Mouse (Mus musculus) adrenal gland, adult 8-10 months (tissue): ENCODE results near the gene Psme3. TPM values are rescaled to one million over a fixed set of nuclear protein-coding genes. Genes with fewer than 3 reads are reported as not detected.
A peak's percentile ranks its signal among the peaks of the same experiment; 100 is the strongest.
"Not testable (repeated sequence)": the region's sequence is repeated elsewhere in the genome, so short reads cannot be mapped to it uniquely, and the experiment has no call there.

ENCODE experiments used
- DNase-seq: peaks from one replicate; pipeline ENCODE4 v3.0.0; 2022
- total RNA-seq, 4 experiments: library from RNA; stranded (reverse); gene quantifications; 2 replicates each; pipeline ENCODE4 v1.2.4; 2022

Gene Psme3
- total RNA-seq, 4 experiments from 2014 or later = 120 to 143 (median 125) TPM

- DNase-seq = no peak
These were observed 1.4 kb upstream of the Psme3 start for GRCm38 (mm10) chr11:101314567-101314966.

DNA sequence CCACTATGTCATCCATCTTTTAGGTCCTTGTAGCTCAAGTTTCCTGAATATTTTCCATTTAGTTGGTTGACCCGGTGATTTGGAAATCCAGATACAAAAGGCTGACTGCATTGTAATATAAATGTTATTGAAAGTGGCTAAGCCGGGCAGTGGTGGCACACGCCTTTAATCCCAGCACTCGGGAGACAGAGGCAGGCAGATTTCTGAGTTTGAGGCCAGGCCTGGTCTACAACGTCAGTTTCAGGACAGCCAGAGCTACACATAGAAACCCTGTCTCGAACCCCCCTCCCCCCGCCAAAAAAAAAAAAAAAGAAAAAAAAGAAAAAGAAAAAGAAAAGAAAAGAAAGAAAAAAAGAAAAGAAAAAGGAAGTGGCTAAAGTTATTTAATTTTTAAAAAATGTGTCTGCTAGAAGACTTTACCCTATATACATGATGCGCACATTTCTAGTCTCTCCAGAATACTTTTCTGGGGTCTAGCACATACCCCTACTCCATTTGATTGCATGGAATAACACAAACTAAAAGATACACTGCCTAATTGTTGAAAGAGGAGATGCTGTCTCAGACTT is 847 bp upstream of the Psme3 start:
- DNase-seq = no peak

DNA sequence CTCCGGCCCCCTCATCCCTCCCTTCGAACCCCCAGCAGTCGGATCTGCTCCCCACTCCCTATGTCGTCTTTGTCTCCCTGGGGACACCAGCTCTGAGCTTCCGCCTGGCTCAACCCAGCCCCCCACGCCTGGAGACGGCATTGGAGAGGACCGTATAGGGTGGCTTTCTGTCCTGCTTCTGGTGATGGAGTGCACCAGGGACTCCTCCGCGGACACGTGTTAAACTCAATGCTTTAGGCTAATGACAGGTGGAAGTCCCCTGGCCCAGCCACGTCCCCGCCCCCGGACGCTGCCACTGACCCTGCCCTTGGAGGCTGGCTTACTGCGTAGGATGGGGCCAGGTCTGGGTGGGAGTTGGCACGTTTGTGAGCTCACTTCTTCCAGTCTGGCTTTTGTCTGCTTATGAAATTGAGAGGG is 496 bp downstream of the Psme3 start:
- DNase-seq = no peak

- DNase-seq = peak; percentile 46
These were observed 7.6 kb downstream of the Psme3 start for GRCm38 (mm10) chr11:101323609-101324008.

- DNase-seq = no peak
These were observed 8.8 kb downstream of the Psme3 start, which contains the start of gene Aoc2 for GRCm38 (mm10) chr11:101324763-101325162. TSS of gene Aoc2 (plus strand) at chr11:101325063.

- DNase-seq = not testable (repeated sequence)
These were observed 9.2 kb downstream of the Psme3 start for GRCm38 (mm10) chr11:101325201-101325600.

DNA sequence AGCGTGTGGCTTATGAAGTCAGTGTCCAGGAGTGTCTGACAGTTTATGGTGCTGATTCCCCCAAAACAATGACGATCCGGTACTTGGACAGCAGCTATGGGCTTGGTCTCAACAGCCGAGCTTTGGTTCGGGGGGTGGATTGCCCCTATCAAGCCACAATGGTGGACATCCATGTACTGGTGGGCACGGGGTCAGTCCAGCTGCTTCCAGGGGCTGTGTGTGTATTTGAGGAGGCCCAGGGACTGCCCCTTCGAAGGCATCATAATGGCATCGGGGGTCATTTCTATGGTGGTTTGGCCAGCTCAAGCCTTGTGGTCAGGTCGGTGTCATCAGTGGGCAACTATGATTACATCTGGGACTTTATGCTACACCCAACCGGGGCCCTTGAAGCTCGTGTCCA is 10.1 kb downstream of the Psme3 start:
- DNase-seq = no peak

DNA sequence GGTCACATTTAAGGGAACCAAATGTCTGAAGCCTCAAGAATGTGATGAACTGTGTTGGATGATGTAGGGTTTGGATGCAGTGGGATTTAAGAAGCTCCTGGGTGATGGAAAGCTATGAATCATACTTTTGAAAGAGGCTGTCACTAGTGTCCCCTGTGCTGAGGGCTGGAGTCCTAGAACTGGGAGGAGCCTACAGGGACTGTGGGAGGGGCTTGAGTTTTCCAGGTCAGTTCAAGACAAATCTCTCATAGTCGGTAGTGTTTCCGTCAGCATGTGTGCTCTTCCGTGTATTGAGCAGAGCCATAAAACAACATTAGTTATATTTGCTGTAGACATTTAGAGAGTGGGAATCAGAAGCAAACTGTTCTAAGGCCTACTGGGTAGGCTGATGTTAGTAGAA is 11.3 kb downstream of the Psme3 start:
- no peak for DNase-seq

DNA sequence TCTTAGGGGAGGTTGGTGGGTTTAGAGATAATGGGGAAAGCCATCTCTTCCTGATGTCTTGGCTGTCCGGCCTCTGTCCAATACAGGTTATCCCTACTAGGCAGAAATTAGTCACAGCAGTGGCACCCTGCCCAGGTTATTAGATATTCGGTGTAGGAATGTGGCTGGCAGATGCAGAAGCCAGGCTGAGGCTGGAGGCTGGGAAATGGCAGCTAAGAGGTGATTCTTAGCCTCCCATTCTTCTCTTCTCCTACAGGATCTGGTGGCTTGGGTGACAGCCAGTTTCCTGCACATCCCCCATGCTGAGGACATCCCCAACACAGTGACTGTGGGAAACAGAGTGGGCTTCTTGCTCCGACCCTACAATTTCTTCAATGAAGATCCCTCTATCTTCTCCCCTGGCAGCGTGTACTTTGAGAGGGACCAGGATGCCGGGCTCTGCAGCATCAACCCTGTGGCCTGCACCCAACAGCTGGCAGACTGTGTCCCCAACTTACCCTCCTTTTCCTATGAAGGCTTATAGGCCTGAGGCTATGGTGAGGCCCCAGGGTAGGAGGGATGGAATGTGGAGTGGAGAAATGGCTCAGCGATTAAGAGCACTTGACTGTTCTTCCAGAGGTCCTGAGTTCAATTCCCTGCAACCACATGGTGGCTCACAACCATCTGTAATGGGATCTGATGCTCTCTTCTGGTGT is 13.1 kb downstream of the Psme3 start:
- DNase-seq = no peak

DNA sequence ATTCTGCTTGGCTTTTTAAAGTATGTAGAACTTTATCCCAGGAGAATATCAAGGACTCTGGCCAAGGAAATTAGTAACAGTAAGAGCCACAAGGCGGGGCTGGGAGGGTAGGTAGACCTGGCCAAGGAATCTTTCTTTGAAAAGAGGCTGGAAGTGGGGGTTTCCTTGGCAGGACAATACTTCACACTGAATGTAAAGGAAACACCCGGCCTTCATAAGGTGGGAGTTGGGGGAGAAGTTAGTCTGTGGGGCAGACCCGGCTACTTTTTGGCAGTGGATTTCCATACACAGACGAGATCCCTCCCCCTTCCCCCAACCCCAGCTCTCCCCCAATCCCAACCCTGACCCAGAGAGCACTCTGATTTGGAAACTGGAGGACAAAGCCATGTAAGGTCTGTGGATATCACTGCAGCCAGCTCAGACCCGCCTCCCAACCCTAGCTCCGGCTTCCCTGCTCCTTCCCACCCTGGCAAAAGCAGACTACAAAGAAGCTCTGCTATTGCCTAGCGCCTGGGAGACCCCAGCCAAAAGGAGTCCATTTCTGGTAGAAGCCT is 14.4 kb downstream of the Psme3 start, which contains the start of gene Aoc3:
TSS of gene Aoc3 (plus strand) at position 235 of the 554 bp plus-strand sequence.
- DNase-seq = no peak

DNA sequence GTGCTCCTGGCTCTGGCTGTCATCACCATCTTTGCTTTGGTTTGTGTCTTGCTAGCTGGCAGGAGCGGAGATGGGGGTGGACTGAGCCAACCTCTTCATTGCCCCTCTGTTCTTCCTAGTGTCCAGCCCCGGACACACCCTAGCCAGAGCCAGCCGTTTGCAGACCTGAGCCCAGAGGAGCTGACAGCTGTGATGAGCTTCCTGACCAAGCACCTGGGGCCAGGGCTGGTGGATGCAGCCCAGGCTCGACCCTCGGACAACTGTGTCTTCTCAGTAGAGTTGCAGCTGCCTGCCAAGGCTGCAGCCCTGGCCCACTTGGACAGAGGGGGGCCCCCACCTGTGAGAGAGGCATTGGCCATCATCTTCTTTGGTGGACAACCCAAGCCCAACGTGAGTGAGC is 14.9 kb downstream of the Psme3 start:
- not testable (repeated sequence) for DNase-seq

GRCm38 (mm10) chr11:101332537-101332936 is 16.5 kb downstream of the Psme3 start:
- DNase-seq = no peak

DNA sequence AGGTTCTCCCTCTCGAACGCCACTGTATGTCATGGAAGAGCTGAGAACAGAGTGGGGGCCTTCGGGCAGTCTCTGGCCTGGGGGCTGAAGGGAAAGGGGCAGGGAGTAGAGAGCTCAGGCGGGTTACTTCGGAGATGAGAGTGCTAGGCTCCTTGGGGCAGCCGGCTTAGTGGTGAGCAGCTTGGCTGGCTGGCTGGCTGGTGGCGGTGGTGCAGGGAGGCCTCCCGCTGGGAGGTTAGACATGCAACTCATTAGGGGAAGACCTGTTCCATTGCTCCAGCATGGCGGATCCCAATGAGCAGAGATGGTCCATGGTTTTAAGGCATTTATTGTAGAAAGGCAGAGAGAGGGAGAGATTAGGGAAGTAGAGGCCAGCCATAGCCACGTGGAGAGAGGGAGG is 18.0 kb downstream of the Psme3 start:
- no peak for DNase-seq

DNA sequence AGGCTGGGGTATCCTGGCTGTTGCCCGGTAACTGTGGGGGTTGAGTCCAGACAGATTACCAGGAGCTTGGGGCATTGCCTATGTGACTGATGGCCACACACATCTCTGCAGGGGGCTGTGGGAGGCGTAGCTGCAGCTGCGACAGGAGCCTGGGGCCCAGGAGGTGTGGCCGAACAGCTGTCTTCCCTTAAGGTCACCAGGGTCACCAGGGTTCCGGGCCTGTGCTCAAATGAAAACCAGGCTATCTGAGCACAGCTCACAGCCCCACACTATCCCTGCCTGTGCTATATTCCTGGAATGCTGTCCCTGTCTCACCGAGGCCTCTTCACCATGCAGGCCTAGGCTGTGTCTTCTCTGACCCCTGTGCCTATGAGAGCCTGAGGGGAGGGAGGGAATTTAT is 18.5 kb downstream of the Psme3 start:
- no peak for DNase-seq

DNA sequence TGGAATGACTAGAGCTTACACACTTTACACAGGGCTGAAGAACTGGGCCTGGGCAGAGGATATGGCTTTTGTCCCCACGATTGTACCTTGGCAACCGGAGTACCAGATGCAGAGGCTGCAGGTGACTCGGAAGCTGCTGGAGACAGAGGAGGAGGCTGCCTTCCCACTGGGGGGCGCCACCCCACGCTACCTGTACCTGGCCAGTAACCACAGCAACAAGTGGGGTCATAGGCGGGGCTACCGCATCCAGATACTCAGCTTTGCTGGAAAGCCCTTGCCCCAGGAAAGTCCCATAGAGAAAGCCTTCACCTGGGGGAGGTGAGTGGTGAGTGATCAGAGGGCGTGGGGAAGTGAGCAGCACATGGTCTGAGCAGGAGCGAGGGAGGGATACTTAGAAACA is 19.7 kb downstream of the Psme3 start:
- no peak for DNase-seq

DNA sequence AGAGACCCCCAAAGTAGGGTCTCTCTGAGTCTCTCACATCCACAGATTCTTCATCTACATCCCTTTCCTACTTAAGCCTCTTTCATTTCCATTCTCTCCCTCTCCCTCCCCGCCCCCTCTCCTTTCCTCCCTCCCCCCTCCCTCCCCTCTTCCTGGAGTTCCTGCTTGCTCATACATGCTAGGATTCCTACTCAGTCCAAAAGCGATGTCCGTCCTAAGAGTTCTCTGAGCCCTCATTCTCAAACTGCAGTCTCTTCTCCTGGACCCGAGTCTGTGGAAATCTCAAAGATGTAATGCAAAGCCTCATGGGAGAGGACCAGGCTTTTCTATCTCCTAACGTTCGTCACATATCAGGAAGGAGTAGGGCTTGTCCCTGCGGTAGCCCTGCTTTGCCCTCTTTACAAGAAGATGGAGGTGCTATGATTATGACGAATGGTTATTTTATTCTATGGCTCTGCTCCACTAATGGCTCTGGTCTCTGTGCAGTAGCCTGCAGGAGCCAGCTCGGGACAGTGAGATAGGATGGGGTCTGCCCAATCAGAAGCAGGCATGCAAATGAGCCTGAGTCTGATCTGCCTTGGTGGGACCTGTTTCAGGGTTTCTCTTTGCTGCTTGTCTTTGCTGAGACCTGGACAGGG is 22.2 kb downstream of the Psme3 start:
- DNase-seq = no peak

GRCm38 (mm10) chr11:101347083-101347775 is 31.2 kb downstream of the Psme3 start:
- DNase-seq = no peak

- DNase-seq = no peak
These were observed 32.8 kb downstream of the Psme3 start for GRCm38 (mm10) chr11:101348774-101349173.

DNA sequence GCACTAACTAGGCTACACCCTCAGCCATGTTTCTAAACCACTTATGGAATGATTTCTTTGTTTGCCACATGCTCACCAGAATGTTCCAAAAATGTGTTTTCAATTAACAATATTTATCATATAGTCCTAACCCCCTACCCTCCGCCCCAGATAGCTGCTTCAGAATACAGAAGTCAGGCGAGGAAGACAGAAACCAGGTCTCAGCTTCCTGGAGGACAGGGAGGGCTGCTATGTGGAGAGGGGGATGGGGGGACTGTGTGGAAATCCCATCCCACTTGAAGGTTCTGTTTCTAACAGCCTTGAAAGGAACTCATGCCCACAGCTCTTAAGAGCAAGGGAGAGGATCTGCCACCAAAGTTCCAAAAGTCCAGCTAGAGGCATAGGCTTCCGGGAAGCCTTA is 33.2 kb downstream of the Psme3 start:
- no peak for DNase-seq

DNA sequence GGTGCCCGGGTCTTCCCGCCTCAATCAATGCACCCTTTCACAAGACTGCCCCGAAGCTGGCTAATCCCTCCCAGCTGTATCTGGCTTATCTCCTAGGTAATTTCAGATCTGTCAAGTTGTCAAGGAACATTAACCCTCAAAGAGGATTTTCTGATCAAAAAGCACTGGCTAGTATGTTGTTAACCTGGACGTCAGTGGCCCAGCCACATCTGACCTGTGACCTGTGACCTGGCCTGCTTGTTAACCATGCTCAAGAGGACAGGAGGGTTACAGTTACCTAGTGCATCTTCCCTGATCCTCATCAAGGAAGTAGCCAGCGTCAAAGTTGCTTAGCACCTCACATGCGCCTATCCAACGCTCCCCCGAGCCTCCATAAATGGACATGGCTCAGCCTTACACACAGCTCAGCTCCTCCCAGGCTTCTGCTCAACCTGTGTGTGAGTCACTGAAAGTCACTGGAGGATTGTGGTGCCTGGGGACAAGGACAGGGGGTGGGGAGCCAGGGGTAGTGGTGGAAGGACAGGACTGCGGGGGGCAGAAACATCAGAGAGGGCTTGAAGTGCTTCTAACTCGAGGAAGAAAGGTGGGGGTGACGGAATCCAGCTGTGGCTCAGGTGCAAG is 35.2 kb downstream of the Psme3 start:
- no peak for DNase-seq

- no peak for DNase-seq
These were observed 35.7 kb downstream of the Psme3 start for GRCm38 (mm10) chr11:101351721-101352111.

GRCm38 (mm10) chr11:101353436-101353835 is 37.4 kb downstream of the Psme3 start:
- no peak for DNase-seq
